Mouse (Mus musculus): ENCODE measurements around the gene Coro2a.
"Not testable (repeated sequence)": the region's sequence is repeated elsewhere in the genome, so short reads cannot be mapped to it uniquely, and the experiment has no call there.

Gene Coro2a

DNA sequence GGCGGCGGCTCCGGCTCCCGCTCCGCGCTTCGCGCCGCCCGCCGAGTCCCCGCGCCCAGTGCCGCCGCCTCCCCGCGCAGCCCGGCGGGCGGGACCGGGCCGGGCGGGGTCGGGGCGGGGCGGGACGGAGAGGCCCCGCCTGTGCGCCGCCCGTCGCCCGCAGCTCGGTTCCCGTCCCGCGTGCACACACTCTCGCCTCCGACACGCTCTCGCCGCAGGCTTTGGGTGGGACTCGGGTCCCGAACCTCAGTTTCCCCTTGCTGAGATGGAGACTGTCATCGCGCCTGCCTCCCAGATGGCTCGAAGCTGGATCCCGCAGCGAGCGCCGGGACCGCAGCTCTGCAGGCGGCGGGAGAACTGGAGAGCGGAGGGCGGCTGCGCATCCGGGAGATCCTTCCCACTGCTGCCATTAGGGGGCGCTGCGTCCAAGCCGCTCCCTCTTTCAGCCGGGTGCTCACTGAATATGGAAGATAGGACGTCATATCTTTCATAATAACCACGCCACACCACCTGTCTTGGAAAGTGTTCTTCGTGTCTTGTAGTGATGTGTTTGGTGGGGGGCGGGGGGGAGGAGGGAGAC is at the start of gene Coro2a:
Coro2a (minus strand) TSS at position 359 of the 580 bp plus-strand sequence.
- DNase-seq (ENCODE audit: low read depth, low spot score), result peak; percentile 63

DNA sequence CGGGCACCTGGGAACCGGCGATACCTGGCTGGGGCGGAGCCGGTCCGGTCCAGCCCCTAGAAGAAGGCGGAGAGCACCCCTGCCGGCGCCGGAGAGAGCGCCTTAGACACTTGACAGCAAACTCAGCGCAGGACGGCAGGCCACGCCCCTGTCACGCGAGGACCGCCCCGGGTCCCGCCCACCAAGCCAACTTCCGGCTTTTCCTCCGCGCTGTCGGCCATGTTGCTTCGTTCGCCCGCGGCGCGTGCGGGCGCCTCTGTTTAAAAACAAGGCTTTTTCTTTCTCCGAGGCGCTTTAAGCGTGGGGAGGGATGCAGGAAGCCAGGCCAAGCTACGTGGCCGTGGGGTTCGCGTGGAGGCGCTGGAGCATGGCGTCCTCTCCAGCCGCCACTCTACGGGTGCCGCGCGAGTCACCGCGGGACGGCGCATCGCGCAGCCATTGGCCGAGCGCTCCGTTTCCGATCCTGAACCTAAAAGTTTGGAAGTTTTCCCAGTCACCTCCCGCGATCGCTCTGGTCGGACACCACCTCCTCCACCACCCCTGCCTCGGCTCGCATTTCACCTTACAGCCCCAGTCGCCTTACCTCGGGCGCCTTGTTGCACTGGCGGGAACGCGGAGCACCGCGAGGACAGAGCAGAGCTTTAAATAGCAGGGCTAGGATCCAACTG is 48.2 kb upstream of the Coro2a start, which contains the start of gene Tbc1d2:
Tbc1d2 (minus strand) TSS at position 124 of the 668 bp plus-strand sequence.
- DNase-seq (ENCODE audit: low read depth, low spot score), result peak; percentile 94

DNA sequence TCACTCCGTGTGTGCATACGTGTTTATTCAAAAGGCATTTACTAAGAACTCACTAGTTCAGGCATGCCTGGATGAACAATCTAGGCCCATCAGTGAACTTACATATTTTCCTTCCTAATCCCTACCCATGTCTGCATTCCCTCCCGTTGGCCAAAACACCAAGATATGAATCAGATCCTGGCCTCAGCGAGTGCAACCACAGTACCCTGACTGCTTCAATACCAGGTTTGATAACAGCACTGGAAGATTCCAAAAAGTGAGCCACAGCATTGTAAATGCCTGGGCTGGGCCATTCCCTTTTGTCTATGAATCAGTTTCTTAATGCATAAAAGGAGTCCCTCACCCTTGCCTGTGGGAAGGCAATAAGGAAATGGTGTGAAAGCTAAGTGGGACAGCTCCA is 47.2 kb upstream of the Coro2a start:
- DNase-seq (ENCODE audit: low read depth, low spot score), result no peak

DNA sequence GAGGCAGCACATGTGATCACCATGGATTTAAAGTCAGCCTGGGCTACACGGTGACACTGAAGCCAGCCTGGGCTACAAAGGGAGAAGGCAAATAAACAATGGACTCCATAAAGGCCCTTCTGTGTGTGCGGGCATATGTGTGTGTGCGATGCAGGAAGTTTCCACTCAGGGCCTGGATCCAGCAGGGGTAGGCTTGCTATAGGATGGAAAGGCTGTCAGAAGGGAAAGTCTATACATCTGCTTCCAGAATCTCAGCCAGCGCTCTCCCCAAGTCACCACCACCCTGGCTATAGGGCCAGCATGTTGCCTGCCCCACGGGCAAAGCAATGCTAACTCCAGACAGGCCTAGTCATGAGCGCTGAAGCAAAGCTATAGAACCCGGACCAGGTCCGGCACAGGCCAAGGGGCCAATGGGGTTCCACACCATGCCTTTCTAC is 41.7 kb upstream of the Coro2a start:
- no peak for DNase-seq (ENCODE audit: low read depth, low spot score)

DNA sequence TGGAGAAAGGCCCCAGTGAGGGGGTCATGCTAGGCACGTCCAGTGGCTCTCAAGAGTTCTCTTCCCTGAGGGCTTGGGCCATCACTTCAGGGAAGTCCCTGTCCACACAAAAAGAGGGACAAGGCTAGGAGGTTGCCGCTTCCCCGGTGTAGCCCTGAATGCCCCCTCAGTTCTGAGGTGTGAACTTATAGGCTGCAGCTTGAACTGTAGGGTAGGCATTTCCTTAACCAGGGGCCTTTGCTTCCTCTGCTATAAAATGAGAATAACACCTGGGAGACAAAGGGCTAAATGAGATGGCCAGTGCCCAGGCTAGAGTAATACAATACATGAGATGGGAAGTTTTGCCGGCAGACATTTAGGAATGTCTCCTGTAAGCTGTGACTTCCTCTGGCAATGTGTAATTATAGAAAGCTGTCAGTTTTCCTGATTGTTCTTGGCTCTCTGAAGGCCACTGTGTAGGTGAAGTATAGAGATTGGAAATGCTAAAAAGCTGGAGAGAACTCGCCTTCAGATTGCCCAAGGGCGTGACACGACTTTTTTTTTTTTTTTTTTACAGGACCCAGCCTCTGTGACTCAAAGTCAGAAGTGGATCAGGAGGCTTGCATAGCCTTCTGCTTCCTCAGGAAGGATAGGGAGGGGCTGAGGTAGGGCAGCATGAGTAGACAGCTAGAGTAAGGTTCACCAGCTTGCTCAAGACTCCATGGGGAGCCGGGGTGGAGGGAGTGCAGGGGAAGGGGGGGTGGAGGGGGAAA is 41.1 kb upstream of the Coro2a start:
- peak; percentile 75 for DNase-seq (ENCODE audit: low read depth, low spot score)

DNA sequence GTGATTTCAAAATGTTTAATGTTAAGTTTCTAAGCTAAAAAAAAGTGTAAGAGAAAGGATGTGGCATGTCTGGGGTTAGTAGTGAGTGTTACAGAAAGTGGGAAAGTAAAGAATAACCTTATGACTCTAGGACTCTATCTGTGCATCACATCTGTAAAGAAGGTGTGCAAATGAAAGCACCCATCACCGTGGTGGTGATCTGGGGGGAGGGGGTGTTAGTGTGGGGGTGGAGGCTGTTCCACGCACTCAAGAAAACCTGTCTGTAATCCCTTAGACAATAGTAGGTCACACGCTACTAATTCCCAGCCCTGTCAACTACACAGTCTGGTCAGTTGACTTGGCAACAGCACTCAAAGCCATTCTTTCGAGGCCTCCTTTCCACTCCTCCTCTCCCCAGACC is 39.3 kb upstream of the Coro2a start:
- no peak for DNase-seq (ENCODE audit: low read depth, low spot score)

DNA sequence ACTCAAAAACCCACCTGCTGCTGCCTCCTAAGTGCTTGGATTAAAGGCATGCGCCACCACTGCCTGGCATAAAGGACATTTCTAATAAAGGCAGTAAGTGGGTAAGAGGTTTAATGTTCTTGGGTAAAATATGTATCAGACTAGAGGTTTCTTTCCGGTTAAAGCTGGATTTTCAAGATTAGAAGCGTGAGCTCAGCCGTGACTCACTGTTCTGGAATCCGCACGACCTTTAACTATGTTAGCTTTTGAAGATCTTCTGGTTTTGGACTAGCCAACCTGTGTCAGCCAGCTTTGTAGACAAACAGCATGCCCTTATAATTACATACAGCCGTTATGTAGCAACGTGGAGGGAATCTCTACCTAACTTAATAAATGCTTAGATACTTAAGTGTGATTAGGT is 37.9 kb upstream of the Coro2a start:
- DNase-seq (ENCODE audit: low read depth, low spot score), result no peak

DNA sequence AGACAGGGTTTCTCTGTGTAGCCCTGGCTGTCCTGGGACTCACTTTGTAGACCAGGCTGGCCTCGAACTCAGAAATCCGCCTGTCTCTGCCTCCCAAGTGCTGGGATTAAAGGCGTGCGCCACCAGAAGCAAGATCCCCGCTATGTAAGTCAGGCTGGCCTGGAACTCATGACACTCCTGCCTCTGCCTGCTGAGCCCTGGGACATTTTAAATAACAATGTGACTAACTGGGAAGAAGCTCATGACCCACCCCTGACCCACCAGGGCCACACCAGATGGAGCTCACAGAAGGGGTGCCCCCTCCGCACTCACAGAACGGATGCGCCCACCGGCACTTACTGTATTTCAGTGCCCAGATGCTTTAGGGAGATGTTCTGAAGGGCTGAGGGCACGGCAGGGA is 35.2 kb upstream of the Coro2a start:
- DNase-seq (ENCODE audit: low read depth, low spot score), result peak; percentile 72

DNA sequence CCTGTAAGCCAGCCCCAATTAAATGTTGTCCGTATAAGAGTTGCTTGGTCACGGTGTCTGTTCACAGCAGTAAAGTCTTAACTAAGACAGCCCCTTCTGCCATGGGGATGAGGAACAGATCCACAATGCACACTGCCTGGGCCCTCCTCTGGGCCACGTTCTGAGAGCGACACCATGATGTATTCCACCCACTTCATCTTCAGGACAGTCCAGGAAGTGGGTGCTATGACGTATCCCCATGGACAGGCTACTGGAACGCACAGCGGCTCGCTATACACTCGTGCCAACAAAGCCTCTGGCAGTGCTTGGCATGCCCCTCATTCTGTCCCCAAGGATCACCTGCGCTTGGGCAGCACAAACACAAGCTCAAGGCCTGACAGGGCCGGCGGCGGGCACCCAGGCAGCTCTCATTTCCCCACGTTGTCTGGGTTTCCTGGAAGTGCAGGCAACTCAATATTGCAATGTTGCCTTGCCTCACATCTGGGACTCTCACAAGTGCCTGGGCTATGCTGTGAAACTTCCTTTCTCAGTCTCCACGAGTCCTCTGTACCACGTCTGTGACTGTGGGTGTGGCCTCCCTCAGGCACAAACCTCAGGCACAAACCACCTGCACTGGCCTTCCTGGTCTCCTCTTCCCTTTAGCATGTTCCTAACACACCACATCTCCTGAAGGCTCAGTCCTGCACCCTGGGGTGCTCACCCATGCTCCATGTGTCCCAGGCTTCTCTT is 33.9 kb upstream of the Coro2a start:
- no peak for DNase-seq (ENCODE audit: low read depth, low spot score)

DNA sequence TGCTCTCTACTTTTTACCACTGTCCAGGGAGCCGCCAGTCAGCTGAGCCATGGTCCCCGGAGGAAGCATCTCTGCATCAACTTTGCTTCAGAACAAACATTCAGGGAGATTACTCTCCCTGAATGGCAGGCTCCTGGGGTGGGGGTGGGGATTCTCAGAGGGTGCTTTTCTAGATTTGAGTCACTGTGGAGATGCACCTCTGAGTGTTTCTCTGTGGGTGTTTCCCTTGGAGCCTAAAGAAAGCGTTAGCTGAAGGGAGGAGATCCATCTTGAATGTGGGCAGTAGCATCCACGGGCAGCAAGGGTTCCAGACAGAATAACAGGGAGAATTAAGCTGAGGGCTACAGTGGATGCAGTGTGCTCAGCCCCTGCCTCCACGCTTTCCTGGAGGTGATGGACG is 32.9 kb upstream of the Coro2a start:
- no peak for DNase-seq (ENCODE audit: low read depth, low spot score)

DNA sequence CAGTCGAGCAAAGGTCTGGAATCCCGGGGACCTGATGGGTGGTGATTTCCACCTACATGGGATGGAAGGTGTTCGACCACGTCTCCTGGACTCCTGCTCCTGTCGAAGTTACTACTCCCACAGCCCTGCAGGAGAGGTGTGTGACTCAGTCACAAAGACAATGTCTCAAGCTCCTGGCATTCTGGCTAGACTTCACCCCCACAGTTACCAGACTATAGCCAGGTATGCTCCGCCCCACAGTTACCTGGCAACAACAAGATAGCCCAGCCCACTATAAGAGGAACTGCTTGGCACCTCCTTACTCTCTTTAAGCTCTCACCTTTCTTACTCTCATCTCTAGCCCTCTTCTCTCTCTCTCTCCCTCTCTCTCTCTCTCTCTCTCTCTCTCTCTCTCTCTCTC is 31.6 kb upstream of the Coro2a start:
- DNase-seq (ENCODE audit: low read depth, low spot score), result not testable (repeated sequence)

DNA sequence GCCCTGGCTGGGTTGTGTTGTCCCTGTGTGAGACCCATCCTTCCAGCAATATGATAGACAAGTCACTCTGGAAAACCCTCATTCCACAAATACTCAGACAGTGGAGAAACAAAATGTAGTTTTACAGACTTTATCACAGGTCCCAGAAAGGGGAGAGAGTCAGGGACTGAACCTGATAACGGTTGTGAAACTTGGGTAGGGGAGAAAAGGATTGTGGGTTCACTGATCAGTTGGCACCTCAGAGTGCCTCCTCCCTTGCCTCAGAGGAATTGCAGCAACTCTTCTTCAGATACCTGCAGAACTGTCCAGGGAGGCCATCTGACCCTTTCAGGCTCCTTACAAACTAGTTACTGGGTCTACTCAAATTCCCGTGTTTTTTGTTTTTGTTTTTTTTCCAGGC is 30.5 kb upstream of the Coro2a start:
- no peak for DNase-seq (ENCODE audit: low read depth, low spot score)

DNA sequence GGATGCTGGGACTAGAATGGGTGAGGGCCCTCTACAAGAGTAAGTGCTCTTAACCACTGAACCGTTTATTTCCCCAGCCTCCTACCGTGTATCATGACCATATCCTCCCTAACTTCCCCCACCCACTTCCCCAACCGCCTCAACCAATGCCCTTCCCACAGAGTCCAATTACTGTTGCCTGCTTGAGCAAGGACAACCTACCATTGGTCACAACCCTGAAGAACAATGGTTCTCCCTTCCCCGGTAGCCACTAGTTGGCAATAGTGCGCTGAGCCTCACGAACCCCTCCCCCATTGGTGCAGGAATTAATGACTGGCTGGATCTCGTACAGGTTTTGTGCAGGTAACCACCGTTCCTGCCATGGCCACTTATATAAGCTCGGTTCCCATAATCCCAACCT is 28.4 kb upstream of the Coro2a start:
- DNase-seq (ENCODE audit: low read depth, low spot score), result peak; percentile 78

DNA sequence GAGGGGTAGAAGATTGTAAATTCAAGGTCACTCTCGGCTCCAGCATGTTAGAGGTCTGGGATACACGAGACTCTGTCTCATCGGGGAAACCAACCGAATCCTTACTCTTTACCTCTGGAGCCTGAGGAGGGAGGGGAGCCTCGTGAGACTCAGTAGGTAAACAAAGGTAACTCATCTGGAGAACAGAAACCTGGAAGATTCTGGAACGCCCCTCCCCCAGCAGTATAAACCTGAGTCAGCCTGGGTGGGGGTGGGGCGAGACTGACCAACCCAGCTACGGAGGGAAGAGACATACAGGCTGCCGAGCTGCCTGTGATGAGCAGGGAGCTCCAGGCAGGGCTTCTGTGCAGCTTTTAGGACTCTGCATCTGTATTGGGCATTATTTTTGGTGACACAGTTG is 26.9 kb upstream of the Coro2a start:
- peak; percentile 65 for DNase-seq (ENCODE audit: low read depth, low spot score)

DNA sequence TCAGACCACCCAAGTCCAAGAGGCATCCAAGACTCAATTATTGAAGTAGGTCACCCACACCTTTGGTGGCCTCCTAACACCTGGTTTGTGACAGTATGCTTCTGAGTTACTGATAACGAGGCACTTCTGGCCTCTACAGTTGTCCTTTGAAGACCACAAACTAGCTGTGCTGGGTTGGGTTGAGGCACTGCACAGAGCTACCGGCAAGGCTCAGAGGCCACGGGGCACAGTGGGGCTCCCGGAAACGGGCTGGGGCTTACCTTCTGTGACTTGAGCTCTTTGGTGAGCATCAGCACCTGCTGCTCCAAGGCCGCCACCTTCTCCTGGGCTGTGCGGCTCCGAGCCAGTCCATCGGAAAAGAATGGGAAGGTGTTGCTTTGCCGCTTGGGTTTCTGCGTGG is 26.1 kb upstream of the Coro2a start:
- no peak for DNase-seq (ENCODE audit: low read depth, low spot score)

DNA sequence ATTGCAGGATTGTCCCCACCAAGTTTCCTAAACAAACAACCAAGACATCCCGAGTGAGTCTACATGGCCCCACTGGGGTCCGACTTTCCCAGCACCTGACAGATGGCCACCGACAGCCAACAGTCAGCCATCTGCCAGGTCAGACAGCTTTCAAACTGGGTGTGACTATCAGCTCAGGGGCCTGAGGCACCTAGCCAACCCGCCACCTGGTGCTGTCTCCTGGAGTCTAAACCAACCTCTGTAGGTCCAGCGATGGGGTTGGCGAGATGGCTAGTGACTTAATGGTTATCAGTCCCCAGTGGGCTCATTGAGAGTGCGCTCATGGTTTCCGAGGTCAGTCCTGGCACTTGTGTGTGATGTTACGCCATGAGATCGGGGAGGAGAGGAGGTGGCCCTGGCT is 23.1 kb upstream of the Coro2a start:
- DNase-seq (ENCODE audit: low read depth, low spot score), result no peak

DNA sequence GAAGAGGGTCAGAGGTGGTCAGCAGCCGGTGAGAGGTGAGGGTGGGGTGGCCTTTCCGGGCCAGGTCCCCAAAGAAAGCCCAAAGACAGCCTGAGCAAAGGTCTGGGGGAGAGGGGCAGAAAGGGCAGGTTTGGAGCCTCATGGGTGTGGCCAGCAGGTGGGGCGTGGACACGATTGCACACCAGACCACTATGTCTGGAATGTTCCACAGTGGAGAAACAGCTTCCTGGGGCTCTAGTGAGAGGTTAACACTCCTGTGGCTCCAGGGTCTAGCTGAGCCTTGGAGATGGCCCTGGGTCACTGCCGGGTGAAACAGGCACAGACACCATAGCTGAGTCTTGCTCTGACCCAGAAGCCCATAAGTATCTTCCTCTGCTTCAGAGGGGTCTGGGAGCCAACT is 21.0 kb upstream of the Coro2a start:
- no peak for DNase-seq (ENCODE audit: low read depth, low spot score)

DNA sequence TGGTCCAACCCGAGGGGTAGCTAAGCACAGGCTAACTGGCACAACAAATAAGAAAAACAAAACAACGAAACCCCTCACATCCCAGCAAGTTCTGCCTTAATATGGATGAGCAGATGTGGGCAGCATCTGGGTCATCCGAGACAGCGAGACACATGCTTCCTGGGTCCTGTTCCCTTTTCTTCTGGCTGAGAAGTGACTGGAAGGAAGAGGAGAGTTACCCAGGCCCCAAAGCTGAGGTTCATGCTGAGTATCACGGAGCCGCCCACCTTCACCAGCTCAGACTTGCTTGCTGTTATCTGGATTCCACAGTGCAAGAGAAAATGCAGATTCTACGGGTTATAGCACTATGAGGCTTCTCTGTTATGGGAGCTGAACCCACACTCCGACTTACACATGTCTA is 18.9 kb upstream of the Coro2a start:
- DNase-seq (ENCODE audit: low read depth, low spot score), result no peak

DNA sequence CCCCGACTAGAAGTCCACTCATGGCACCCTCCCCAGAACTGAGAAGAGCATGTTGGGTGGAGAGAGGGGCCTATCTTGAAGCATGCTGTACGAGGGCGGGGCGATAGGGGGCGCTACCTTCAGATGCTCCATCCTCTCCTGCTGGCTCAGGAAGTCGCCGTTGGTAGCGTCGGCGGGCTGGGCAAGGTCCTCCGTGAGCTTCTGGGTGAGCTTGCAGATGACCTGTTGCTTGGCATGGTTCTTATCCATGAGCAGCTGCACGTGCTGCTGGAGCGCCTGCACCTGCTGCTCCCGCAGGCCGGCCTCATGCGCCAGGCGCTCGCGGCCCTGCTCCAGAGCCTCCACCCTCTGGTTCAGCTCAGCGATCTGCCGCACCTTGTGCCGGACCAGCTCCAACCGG is 18.3 kb upstream of the Coro2a start:
- DNase-seq (ENCODE audit: low read depth, low spot score), result peak; percentile 74

DNA sequence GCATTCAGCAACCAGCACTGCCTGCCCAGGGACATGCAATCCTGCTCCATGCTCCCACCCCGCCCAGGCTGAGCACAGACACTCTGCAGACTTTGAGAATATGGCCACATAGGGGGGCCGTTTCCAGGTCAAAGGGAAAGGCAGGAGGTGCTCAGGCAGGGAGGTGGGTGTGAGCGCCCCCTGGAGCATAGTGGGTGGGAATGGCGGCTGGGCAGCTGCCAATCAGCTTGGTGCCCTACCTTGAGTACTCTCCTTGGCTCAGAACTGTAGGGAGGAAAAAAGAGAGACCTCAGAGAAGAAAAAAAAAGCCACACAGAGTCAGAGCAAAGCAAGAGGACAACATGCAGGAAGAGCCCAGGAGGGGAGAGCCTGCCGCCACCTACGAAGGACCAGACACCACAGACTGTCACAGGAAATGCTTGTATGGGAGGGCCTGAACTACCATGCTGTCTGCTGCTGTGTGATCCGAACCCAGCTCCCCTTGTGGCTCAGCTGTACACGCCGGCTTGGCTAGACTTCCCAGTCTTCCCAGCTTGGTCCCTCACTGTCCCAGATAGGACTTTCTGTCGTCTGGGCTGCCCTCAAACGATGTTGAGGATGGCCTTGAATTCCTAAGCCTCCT is 16.3 kb upstream of the Coro2a start:
- peak; percentile 79 for DNase-seq (ENCODE audit: low read depth, low spot score)

DNA sequence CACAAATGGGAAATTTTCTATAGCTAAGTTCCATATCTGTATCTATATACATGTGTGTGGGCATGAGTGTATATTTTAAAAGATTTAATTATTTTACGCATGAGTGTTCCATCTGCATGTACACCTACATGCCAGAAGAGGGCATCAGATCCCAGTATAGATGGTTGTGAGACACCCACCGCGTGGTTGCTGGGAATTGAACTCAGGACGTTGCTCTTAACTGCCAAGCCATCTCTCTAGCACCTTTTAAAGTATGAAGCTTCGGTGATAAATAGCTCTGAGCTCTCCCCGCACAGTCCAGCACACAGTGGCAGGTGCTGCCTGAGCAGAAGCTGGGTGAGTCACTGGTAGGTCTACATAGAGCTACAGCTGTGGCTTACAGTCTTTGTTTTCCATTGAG is 15.4 kb upstream of the Coro2a start:
- DNase-seq (ENCODE audit: low read depth, low spot score), result peak; percentile 58

DNA sequence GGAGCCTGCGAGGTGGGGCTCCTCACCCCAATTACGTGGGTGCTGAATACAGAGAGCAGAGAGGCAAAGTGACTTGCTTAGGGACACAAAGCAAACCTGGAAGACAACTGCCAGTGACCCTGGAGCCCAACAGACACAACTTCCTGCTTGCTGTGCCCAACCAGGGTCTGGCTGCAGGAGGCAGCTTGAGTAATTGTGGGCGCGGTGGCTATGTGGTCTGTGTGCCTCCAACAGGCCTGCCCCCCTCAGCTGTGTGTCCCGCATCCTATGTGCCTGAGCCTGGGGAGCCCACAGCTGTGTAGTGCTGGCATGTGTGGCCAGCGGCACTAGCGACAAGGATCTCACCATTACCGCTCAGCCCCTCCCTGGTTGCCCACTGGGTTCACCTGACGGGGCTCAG is 12.6 kb upstream of the Coro2a start:
- DNase-seq (ENCODE audit: low read depth, low spot score), result no peak

All from ES-CJ7 (cell line).